Mouse (Mus musculus): ENCODE measurements around the gene Ehd1. TPM values are rescaled to one million over a fixed set of nuclear protein-coding genes. Genes with fewer than 3 reads are reported as not detected.

Gene Ehd1
- total RNA-seq, 1 experiment = 162 TPM

GRCm38 (mm10) chr19:6338171-6338570 is 61.6 kb downstream of the Ehd1 start:
- H3K36me3 ChIP-seq (ENCODE audit: control insufficient read depth, insufficient read depth, low read length, poor library complexity, severe bottlenecking) = peaks cover 27% of the 10 kb centered on the region
- H3K4me3 ChIP-seq (ENCODE audit: insufficient read depth in 1 of 2, low read depth in 1 of 2, low read length in 2 of 2, poor library complexity in 1 of 2, severe bottlenecking in 1 of 2) = no peak overlapping the region
- H3K4me1 ChIP-seq (ENCODE audit: control insufficient read depth in 2 of 2, insufficient read depth in 2 of 2, low read length in 2 of 2, poor library complexity in 1 of 2) = peaks cover 5 to 22% of the 10 kb centered on the region in 2 experiments
- TF ChIP-seq CHD2 (IDR thresholded peaks at IDR 0.05; ENCODE audit: low read depth, low read length) (no peak), ZC3H11A (IDR thresholded peaks at IDR 0.05; ENCODE audit: borderline replicate concordance, low read depth, low read length) (no peak), MAFK (IDR thresholded peaks at IDR 0.05; ENCODE audit: insufficient read depth, low read depth, low read length) (no peak), HCFC1 (IDR thresholded peaks at IDR 0.05; ENCODE audit: borderline replicate concordance, insufficient read depth, low read length) (no peak)
- no peak for DNase-seq (ENCODE audit: low read depth, low spot score)
- H3K9ac ChIP-seq (ENCODE audit: insufficient read depth, low read depth, low read length, poor library complexity, severe bottlenecking) = no peak overlapping the region
- no peak overlapping the region for H3K27ac ChIP-seq (ENCODE audit: insufficient read depth, low read depth, low read length, poor library complexity, severe bottlenecking)
- in situ Hi-C loops (cut with MboI; ENCODE audit: low sequenced_read_pairs in 2 of 2, unreplicated experiment in 2 of 2) = no loop called here
- no peaks in the 10 kb centered on the region for H3K9me3 ChIP-seq (ENCODE audit: control insufficient read depth, insufficient read depth, low read depth, low read length)

- TF ChIP-seq HCFC1 (IDR thresholded peaks at IDR 0.05; ENCODE audit: borderline replicate concordance, insufficient read depth, low read length) = no peak
- TF ChIP-seq CHD2 (IDR thresholded peaks at IDR 0.05; ENCODE audit: low read depth, low read length) = no peak
- TF ChIP-seq MAFK (IDR thresholded peaks at IDR 0.05; ENCODE audit: insufficient read depth, low read depth, low read length) = no peak
- no peak for TF ChIP-seq ZNF384 (IDR thresholded peaks at IDR 0.05; ENCODE audit: low read depth, low read length)
- H3K9ac ChIP-seq (ENCODE audit: insufficient read depth, low read depth, low read length, poor library complexity, severe bottlenecking) = no peak overlapping the region
- in situ Hi-C loops (cut with MboI; ENCODE audit: low sequenced_read_pairs in 2 of 2, unreplicated experiment in 2 of 2) = no loop called here
- H3K4me1 ChIP-seq (ENCODE audit: control insufficient read depth in 2 of 2, insufficient read depth in 2 of 2, low read length in 2 of 2, poor library complexity in 1 of 2) = peaks cover 5 to 22% of the 10 kb centered on the region in 2 experiments
- no peak for DNase-seq (ENCODE audit: low read depth, low spot score)
- H3K27ac ChIP-seq (ENCODE audit: insufficient read depth, low read depth, low read length, poor library complexity, severe bottlenecking) = no peak overlapping the region
- no peaks in the 10 kb centered on the region for H3K9me3 ChIP-seq (ENCODE audit: control insufficient read depth, insufficient read depth, low read depth, low read length)
- no peak overlapping the region for H3K4me3 ChIP-seq (ENCODE audit: insufficient read depth in 1 of 2, low read depth in 1 of 2, low read length in 2 of 2, poor library complexity in 1 of 2, severe bottlenecking in 1 of 2)
- H3K36me3 ChIP-seq (ENCODE audit: control insufficient read depth, insufficient read depth, low read length, poor library complexity, severe bottlenecking) = peaks cover 27% of the 10 kb centered on the region
Observed at GRCm38 (mm10) chr19:6338716-6339115, 62.2 kb downstream of the Ehd1 start.

- peaks cover 27% of the 10 kb centered on the region for H3K36me3 ChIP-seq (ENCODE audit: control insufficient read depth, insufficient read depth, low read length, poor library complexity, severe bottlenecking)
- DNase-seq (ENCODE audit: low read depth, low spot score) = no peak
- no peak overlapping the region for H3K27ac ChIP-seq (ENCODE audit: insufficient read depth, low read depth, low read length, poor library complexity, severe bottlenecking)
- H3K9me3 ChIP-seq (ENCODE audit: control insufficient read depth, insufficient read depth, low read depth, low read length) = no peaks in the 10 kb centered on the region
- no peak overlapping the region for H3K4me3 ChIP-seq (ENCODE audit: insufficient read depth in 1 of 2, low read depth in 1 of 2, low read length in 2 of 2, poor library complexity in 1 of 2, severe bottlenecking in 1 of 2)
- TF ChIP-seq ZNF384 (IDR thresholded peaks at IDR 0.05; ENCODE audit: low read depth, low read length) (no peak), HCFC1 (IDR thresholded peaks at IDR 0.05; ENCODE audit: borderline replicate concordance, insufficient read depth, low read length) (no peak), ZC3H11A (IDR thresholded peaks at IDR 0.05; ENCODE audit: borderline replicate concordance, low read depth, low read length) (no peak), CHD2 (IDR thresholded peaks at IDR 0.05; ENCODE audit: low read depth, low read length) (no peak)
- peaks cover 2 to 22% of the 10 kb centered on the region in 2 experiments for H3K4me1 ChIP-seq (ENCODE audit: control insufficient read depth in 2 of 2, insufficient read depth in 2 of 2, low read length in 2 of 2, poor library complexity in 1 of 2)
- in situ Hi-C loops (cut with MboI; ENCODE audit: low sequenced_read_pairs in 2 of 2, unreplicated experiment in 2 of 2) = no loop called here
- no peak overlapping the region for H3K9ac ChIP-seq (ENCODE audit: insufficient read depth, low read depth, low read length, poor library complexity, severe bottlenecking)
Observed at GRCm38 (mm10) chr19:6339191-6339590, 62.7 kb downstream of the Ehd1 start.

DNA sequence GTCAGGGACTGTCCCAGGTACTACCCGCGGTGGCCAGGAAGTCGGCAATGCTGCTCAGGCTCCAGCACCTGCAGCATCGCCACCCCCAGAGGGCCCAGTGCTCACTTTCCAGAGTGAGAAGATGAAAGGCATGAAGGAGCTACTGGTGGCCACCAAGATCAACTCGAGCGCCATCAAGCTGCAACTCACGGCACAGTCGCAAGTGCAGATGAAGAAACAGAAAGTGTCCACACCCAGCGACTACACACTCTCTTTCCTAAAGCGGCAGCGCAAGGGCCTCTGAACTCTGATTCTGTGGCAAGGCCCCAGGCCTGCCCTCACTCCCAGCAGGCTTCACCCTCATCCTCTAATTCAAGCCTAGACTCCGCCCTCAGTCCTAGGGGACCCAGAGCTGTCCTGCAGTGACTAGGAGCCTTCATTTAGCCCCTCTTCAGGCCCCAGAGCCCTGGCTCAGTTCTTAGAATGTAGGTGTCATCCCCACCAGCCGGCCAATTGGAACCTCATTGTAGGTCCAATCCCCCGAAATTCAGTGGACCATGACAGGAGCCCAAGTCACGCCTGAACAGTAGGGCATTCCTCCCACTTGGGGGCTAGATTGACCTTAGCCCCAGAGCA is 63.5 kb downstream of the Ehd1 start:
- H3K9ac ChIP-seq (ENCODE audit: insufficient read depth, low read depth, low read length, poor library complexity, severe bottlenecking) = no peak overlapping the region; the same call in 1 of the 2 replicates
- H3K27ac ChIP-seq (ENCODE audit: insufficient read depth, low read depth, low read length, poor library complexity, severe bottlenecking) = 0 out of 2 replicates have a peak overlapping the region, but pooled peaks have one; percentile 26
- in situ Hi-C loops (cut with MboI; ENCODE audit: low sequenced_read_pairs in 2 of 2, unreplicated experiment in 2 of 2) = no loop called here
- peaks cover 27% of the 10 kb centered on the region for H3K36me3 ChIP-seq (ENCODE audit: control insufficient read depth, insufficient read depth, low read length, poor library complexity, severe bottlenecking)
- no peak for TF ChIP-seq ZNF384 (IDR thresholded peaks at IDR 0.05; ENCODE audit: low read depth, low read length)
- TF ChIP-seq MAFK (IDR thresholded peaks at IDR 0.05; ENCODE audit: insufficient read depth, low read depth, low read length) = no peak
- no peak for TF ChIP-seq ZC3H11A (IDR thresholded peaks at IDR 0.05; ENCODE audit: borderline replicate concordance, low read depth, low read length)
- TF ChIP-seq CHD2 (IDR thresholded peaks at IDR 0.05; ENCODE audit: low read depth, low read length) = no peak
- 0 out of 2 replicates have a peak, but pooled peaks have one; percentile 24 for TF ChIP-seq HCFC1 (IDR thresholded peaks at IDR 0.05; ENCODE audit: borderline replicate concordance, insufficient read depth, low read length)
- H3K9me3 ChIP-seq (ENCODE audit: control insufficient read depth, insufficient read depth, low read depth, low read length) = no peaks in the 10 kb centered on the region
- 0 out of 4 replicates have a peak overlapping the region, but pooled peaks of 1 of the 2 experiments have one; percentile 14 for H3K4me3 ChIP-seq (ENCODE audit: insufficient read depth in 1 of 2, low read depth in 1 of 2, low read length in 2 of 2, poor library complexity in 1 of 2, severe bottlenecking in 1 of 2)
- no peak for DNase-seq (ENCODE audit: low read depth, low spot score)
- peaks cover 0 to 22% of the 10 kb centered on the region in 2 experiments; a peak in 3 of 4 replicates for H3K4me1 ChIP-seq (ENCODE audit: control insufficient read depth in 2 of 2, insufficient read depth in 2 of 2, low read length in 2 of 2, poor library complexity in 1 of 2)
